Mouse (Mus musculus) embryonic facial prominence, embryonic 10.5 days (tissue): ENCODE results near the gene Notch2. TPM values are rescaled to one million over a fixed set of nuclear protein-coding genes. Genes with fewer than 3 reads are reported as not detected.

Experiments used
- DNase-seq: peaks from one replicate; pipeline ENCODE4 v3.0.0-alpha.2; 2017; ENCODE audit warnings: low spot score
- H3K27ac ChIP-seq: fragments of 300-500 bp; sonication (generic); replicated peaks from 2 replicates; pipeline ENCODE4 v1.5.1; 2016; ENCODE audit warnings: mild to moderate bottlenecking
- H3K27me3 ChIP-seq: fragments of 300-500 bp; sonication (generic); replicated peaks from 2 replicates; pipeline ENCODE4 v1.6.1; 2016; ENCODE audit warnings: low read depth, mild to moderate bottlenecking; ENCODE audit not compliant: poor library complexity, severe bottlenecking
- H3K36me3 ChIP-seq: fragments of 300-500 bp; sonication (generic); replicated peaks from 2 replicates; pipeline ENCODE4 v1.6.1; 2016; ENCODE audit warnings: mild to moderate bottlenecking, moderate library complexity
- H3K4me1 ChIP-seq: fragments of 300-500 bp; sonication (generic); 2 replicates; pipeline ENCODE4 v1.6.1; 2016
- H3K4me3 ChIP-seq: fragments of 300-500 bp; sonication (generic); 2 replicates; pipeline ENCODE4 v1.5.1; 2016; ENCODE audit warnings: mild to moderate bottlenecking, moderate library complexity
- H3K9me3 ChIP-seq: fragments of 300-500 bp; sonication (generic); 2 replicates; pipeline ENCODE4 v1.6.1; 2016; ENCODE audit warnings: mild to moderate bottlenecking
- WGBS: fragments of 180-500 bp; shearing (Covaris S2); methylation state at CpG from one replicate; pipeline ENCODE4 v1.1.7; 2016; 5-methylcytosine and 5-hydroxymethylcytosine counted together
- polyA plus RNA-seq: library from polyadenylated mRNA; unstranded; fragments of >200 nt; fragmentation: Nextera tagmentation; extraction: Ambion mirVana; gene quantifications from 2 replicates; pipeline ENCODE4 v1.2.1, GENCODE M21; 2016

Gene Notch2
- polyA plus RNA-seq, 1 experiment from 2014 or later = 22.0 TPM

- Histone ChIP-seq H3K27me3 (no peaks in the 10 kb centered on the region), H3K4me1 (no peaks in the 10 kb centered on the region), H3K36me3 (peaks cover 98% of the 10 kb centered on the region), H3K27ac (peak overlapping the region; percentile 35; the same call in 1 of the 2 replicates), H3K4me3 (no peak overlapping the region), H3K9me3 (no peaks in the 10 kb centered on the region)
- no peak for DNase-seq
- 78% methylated on average over 10 of the region's 10 CpGs for WGBS
Observed at GRCm38 (mm10) chr3:98145204-98145603, 131.9 kb downstream of the Notch2 start.

DNA sequence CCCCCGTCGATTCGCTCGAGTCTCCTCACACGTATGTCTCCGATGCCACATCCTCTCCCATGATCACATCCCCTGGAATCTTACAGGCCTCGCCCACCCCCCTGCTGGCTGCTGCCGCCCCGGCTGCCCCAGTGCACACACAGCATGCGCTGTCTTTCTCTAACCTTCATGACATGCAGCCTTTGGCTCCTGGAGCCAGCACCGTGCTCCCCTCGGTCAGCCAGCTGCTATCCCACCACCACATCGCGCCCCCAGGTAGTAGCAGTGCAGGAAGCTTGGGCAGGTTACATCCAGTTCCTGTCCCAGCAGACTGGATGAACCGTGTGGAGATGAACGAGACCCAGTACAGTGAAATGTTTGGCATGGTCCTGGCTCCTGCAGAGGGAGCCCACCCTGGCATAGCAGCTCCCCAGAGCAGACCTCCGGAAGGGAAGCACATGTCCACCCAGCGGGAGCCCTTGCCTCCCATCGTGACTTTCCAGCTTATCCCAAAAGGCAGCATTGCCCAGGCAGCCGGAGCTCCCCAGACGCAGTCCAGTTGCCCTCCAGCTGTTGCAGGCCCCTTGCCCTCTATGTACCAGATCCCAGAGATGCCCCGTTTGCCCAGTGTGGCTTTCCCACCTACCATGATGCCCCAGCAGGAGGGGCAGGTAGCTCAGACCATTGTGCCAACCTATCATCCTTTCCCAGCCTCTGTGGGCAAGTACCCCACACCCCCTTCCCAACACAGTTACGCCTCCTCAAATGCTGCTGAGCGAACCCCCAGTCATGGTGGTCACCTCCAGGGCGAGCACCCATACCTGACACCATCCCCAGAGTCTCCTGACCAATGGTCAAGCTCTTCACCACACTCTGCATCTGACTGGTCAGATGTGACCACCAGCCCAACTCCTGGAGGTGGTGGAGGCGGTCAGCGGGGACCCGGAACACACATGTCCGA, 133.4 kb downstream of the Notch2 start:
- WGBS = 95% methylated on average over 29 of the region's 29 CpGs
- no peak for DNase-seq
- Histone ChIP-seq H3K4me3 (no peak overlapping the region), H3K36me3 (peaks cover 95% of the 10 kb centered on the region), H3K9me3 (no peaks in the 10 kb centered on the region), H3K27me3 (no peaks in the 10 kb centered on the region), H3K27ac (no peak overlapping the region), H3K4me1 (no peaks in the 10 kb centered on the region)

- 94% methylated on average over 14 of the region's 14 CpGs for WGBS
- H3K36me3 ChIP-seq = peaks cover 89% of the 10 kb centered on the region
- no peak for DNase-seq
Observed at GRCm38 (mm10) chr3:98147706-98148105, 134.4 kb downstream of the Notch2 start.

DNA sequence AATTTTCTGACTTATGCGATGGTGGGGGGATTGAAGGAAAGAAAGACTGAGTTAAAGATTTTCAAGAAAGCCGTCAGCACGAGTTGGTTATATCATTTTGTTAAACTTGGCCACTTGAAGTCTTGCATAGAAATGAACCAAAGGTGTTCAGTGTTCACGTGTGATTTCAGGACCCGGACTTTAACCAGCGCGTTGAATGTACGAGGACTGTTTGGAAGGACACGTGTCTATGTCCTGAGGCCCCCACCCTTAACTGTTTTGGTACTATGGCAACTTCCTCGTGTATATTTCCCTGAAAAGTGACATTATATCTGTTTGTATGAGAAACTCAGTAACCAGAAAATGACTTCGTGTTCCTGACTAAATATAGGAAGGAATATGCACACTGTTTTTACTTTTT, 136.6 kb downstream of the Notch2 start:
- no peaks in the 10 kb centered on the region for H3K4me1 ChIP-seq
- peaks cover 67% of the 10 kb centered on the region for H3K36me3 ChIP-seq
- H3K27ac ChIP-seq = no peak overlapping the region
- H3K27me3 ChIP-seq = no peaks in the 10 kb centered on the region
- WGBS = 93% methylated on average over 11 of the region's 11 CpGs
- H3K4me3 ChIP-seq = no peak overlapping the region
- DNase-seq = no peak
- H3K9me3 ChIP-seq = no peaks in the 10 kb centered on the region

More at GRCm38 (mm10) chr3:98147706-98148105, 134.4 kb downstream of the Notch2 start:
- no peak overlapping the region for H3K4me3 ChIP-seq
- no peak overlapping the region for H3K27ac ChIP-seq
- no peaks in the 10 kb centered on the region for H3K9me3 ChIP-seq
- H3K4me1 ChIP-seq = no peaks in the 10 kb centered on the region
- no peaks in the 10 kb centered on the region for H3K27me3 ChIP-seq

DNA sequence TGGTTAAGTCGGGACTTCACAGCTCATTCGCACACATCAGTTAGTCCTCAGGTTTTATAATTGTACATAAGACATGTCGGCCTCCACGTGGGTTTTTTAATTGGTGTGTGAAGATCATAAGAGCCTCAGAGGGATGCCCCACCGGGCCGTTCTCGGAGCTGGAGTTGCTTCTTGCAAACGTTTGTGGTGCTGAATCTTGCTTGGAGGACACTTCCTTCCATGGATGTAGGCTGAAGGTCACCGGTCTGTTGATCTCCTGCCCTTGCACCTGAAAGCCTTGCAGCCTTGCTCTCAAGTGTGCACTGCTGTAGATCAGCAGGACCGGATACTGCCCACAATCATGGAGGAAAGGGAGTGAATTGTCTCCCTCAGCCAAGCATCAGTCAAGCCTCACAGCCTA, 137.7 kb downstream of the Notch2 start:
- no peaks in the 10 kb centered on the region for H3K27me3 ChIP-seq
- DNase-seq = no peak
- no peaks in the 10 kb centered on the region for H3K9me3 ChIP-seq
- H3K27ac ChIP-seq = no peak overlapping the region
- H3K4me1 ChIP-seq = no peaks in the 10 kb centered on the region
- WGBS = 93% methylated on average over 10 of the region's 10 CpGs
- H3K4me3 ChIP-seq = no peak overlapping the region
- peaks cover 56% of the 10 kb centered on the region for H3K36me3 ChIP-seq

DNA sequence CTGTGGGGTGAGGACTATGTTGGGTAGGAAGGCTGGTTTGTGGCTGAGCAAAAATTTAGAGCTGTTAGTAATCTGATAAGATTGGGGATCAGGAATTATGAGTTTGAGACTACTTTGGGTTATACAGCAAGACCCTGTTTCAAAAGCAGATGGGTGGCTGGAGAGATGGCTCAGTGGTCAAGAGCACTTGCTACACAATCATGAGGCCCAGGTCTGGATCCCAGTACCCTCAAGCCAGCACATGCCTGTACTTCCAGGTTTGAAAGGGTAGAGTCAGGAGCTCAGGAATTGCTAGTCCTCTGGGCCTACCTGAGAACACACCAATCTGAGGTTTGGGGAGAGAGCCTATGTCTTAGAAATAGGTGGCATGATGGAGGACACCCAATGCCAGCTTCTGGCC, 140.1 kb downstream of the Notch2 start:
- no peaks in the 10 kb centered on the region for H3K9me3 ChIP-seq
- H3K27ac ChIP-seq = no peak overlapping the region
- H3K27me3 ChIP-seq = no peaks in the 10 kb centered on the region
- no peak overlapping the region for H3K4me3 ChIP-seq
- no peaks in the 10 kb centered on the region; the same call in 1 of the 2 replicates for H3K4me1 ChIP-seq
- DNase-seq = no peak
- H3K36me3 ChIP-seq = peaks cover 32% of the 10 kb centered on the region

DNA sequence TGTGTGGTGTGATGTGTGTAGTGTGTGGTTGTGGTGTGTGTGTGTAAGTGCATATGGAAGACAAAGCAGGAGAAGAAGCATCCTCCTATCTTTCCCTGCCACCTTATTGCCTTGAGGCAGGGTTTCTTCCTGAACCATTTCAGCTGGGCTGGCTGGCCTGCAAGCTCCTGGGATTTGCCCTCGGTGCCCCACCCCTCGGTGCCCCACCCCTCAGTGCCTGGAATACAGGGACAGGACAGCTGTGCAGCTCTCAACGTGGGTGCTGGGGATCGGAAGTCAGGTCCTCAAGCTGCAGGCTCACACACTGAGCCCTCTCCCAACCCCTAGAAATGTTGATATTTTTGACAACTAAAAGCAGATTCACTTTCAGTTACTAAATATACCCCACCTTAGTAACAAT, 142.8 kb downstream of the Notch2 start:
- Histone ChIP-seq H3K27me3 (no peaks in the 10 kb centered on the region), H3K36me3 (peaks cover 6% of the 10 kb centered on the region; the same call in 1 of the 2 replicates), H3K4me1 (no peaks in the 10 kb centered on the region; the same call in 1 of the 2 replicates), H3K9me3 (no peaks in the 10 kb centered on the region), H3K27ac (no peak overlapping the region), H3K4me3 (no peak overlapping the region)
- no peak for DNase-seq
- 46% methylated on average over 4 of the region's 4 CpGs for WGBS

DNA sequence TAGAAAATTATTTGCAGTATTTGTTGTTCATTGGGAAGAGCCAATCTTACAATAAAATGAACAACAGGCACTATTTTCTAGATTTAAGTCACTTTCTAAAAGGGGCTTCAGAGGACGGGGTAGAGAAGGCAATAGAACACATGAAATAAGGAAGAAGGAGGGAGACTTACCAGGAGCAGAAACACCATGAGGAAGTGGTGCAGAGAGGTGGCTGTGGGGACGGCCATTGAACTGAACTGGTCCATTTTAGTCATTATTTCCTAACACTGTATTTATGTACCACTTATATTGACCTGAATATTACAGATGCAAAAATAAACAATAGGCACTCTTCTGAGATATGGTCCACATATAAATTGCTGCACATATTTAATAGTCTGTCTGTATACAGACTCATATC, 143.7 kb downstream of the Notch2 start:
- no peak overlapping the region for H3K4me3 ChIP-seq
- H3K27ac ChIP-seq = no peak overlapping the region
- H3K27me3 ChIP-seq = no peaks in the 10 kb centered on the region
- H3K4me1 ChIP-seq = no peaks in the 10 kb centered on the region; the same call in 1 of the 2 replicates
- no peaks in the 10 kb centered on the region for H3K36me3 ChIP-seq
- 77% methylated on average over 2 of the region's 2 CpGs for WGBS
- H3K9me3 ChIP-seq = no peaks in the 10 kb centered on the region
- DNase-seq = no peak

DNA sequence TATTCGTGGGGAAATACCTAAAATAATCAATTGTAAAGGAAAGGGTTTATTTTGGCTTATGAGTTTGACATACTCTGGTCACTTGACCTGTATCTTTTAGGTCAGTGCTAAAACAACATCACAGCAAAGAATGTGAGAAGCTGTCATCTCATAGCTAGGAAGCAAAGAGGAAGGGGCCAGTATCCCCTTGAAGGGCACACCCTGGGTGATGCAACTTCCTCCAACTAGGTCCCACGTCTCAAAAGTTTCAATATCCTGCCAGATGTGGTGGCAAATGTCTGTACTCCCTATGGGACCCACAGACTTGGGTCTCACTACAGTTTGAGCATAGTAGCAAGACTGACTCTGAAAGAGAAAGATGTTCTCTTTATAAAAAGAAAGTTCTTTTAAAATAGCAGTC, 144.3 kb downstream of the Notch2 start:
- Histone ChIP-seq H3K4me3 (no peak overlapping the region), H3K27ac (no peak overlapping the region), H3K9me3 (no peaks in the 10 kb centered on the region), H3K4me1 (no peaks in the 10 kb centered on the region; the same call in 1 of the 2 replicates), H3K27me3 (no peaks in the 10 kb centered on the region), H3K36me3 (no peaks in the 10 kb centered on the region)
- 57% methylated on average over 2 of the region's 2 CpGs for WGBS
- DNase-seq = no peak

- Histone ChIP-seq H3K27me3 (no peaks in the 10 kb centered on the region), H3K36me3 (no peaks in the 10 kb centered on the region), H3K4me1 (no peaks in the 10 kb centered on the region; the same call in 1 of the 2 replicates), H3K9me3 (no peaks in the 10 kb centered on the region), H3K4me3 (no peak overlapping the region), H3K27ac (no peak overlapping the region)
- no peak for DNase-seq
- WGBS = 78% methylated on average over 4 of the region's 4 CpGs
Observed at GRCm38 (mm10) chr3:98158646-98159045, 145.3 kb downstream of the Notch2 start.

GRCm38 (mm10) chr3:98159289-98159688, 146.0 kb downstream of the Notch2 start:
- no peak overlapping the region for H3K4me3 ChIP-seq
- no peaks in the 10 kb centered on the region for H3K27me3 ChIP-seq
- no peaks in the 10 kb centered on the region; the same call in 1 of the 2 replicates for H3K4me1 ChIP-seq
- WGBS = 67% methylated on average over 4 of the region's 4 CpGs
- no peaks in the 10 kb centered on the region for H3K9me3 ChIP-seq
- H3K36me3 ChIP-seq = no peaks in the 10 kb centered on the region
- no peak for DNase-seq
- no peak overlapping the region for H3K27ac ChIP-seq

DNA sequence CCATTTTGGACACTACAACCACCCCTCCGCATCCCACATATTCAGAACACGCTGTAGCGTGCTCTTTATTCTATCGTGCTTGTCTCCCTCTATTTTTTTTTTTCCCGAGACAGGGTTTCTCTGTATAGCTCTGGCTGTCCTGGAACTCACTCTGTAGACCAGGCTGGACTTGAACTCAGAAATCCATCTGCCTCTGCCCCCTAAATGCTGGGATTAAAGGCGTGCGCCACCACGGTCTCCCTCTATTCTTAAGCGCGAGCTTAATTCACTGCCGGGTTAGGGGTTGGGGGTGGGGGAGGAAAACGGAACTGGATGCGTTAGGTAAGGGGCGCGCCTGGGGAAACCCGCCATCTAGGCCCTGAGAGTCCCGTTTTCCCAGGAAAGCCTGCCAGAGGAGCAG, 147.0 kb downstream of the Notch2 start, which contains the start of gene Adam30:
Gene Adam30, plus strand, starts transcription at position 301 of the 400 bp plus-strand sequence.
- no peaks in the 10 kb centered on the region for H3K36me3 ChIP-seq
- 80% methylated on average over 17 of the region's 17 CpGs for WGBS
- no peak within 1 kb of the TSS for H3K27ac ChIP-seq
- H3K4me3 ChIP-seq = no peak within 1 kb of the TSS
- H3K27me3 ChIP-seq = no peaks in the 10 kb centered on the region
- no peak for DNase-seq
- H3K4me1 ChIP-seq = no peaks in the 10 kb centered on the region; the same call in 1 of the 2 replicates
- H3K9me3 ChIP-seq = no peaks in the 10 kb centered on the region

- Histone ChIP-seq H3K9me3 (no peaks in the 10 kb centered on the region), H3K27me3 (no peaks in the 10 kb centered on the region), H3K4me1 (no peaks in the 10 kb centered on the region), H3K27ac (no peak overlapping the region), H3K36me3 (no peaks in the 10 kb centered on the region), H3K4me3 (no peak overlapping the region)
- DNase-seq = no peak
- WGBS = 81% methylated on average over 4 of the region's 4 CpGs
Observed at GRCm38 (mm10) chr3:98178340-98178739, 165.0 kb downstream of the Notch2 start.
